ENCODE assay signal across 8 mouse cellular contexts in the genomic region with DNA sequence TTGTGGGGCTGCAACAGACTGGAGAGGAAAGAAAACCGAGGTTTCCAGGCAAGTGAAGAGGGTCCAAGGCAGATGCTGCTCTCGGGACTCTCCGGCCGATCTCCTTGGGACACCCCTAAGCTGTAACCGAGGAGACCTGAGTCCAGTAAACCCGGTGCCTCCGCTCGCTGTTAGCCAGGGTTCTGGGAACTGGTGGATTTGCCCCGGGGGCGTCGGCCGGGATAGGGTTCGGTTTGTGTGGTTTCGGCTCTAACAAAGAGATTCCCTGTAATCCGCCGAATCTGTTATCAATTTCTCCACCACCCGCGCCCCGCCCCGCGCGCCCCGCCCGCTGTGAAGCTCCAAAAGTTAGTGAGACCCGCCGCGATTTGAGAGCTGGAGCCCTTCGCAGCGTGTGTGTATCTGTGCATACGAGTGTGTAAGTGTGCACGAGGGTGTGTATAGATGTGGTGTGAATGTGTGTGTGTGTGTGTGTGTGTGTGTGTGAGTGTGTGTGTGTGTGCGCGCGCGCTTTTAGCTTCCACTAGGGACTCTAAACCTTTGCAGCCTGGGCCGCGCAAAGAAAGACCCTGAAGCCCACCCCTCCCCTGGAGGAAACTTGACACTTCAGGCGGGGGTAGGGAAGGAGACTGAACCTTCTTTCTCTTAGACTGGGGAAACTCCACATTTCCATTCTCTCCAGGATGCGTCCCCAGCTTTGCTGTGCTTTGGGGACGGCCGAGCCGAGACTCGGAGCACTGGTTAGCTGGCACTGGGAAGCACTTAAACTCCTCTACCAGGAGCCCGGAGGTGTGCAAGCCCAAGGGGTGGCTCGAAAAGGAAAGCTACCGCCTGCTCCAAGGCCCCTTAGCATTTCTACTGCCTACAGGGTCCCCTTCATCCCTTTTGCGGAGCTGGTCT. TPM values are rescaled to one million over a fixed set of nuclear protein-coding genes. Genes with fewer than 3 reads are reported as not detected.
DNase-seq lines count a peak whose midpoint lies in the region; ATAC-seq lines count a peak whose summit lies in the region.

No protein-coding gene starts in this region.

- peak overlapping the region; percentile 34 for H3K4me3 ChIP-seq in forebrain, embryonic 14.5 days (ENCODE audit: low read depth, low read length)
- H3K4me3 ChIP-seq in intestine, embryonic 14.5 days (ENCODE audit: low read depth, low read length) = peak overlapping the region; percentile 82
- H3K4me3 ChIP-seq in midbrain, embryonic 14.5 days (replicated peaks; ENCODE audit: low read depth, low read length) = peak overlapping the region; percentile 57

- H3K36me3 ChIP-seq in forebrain, embryonic 14.5 days (ENCODE audit: control insufficient read depth, insufficient read depth, low read length) = no peaks in the 10 kb centered on the region
- H3K36me3 ChIP-seq in intestine, embryonic 14.5 days (ENCODE audit: control insufficient read depth, insufficient read depth, low read length) = peaks cover 20% of the 10 kb centered on the region
- H3K36me3 ChIP-seq in midbrain, embryonic 14.5 days (ENCODE audit: control insufficient read depth, insufficient read depth, low read length) = no peaks in the 10 kb centered on the region

- peak overlapping the region; percentile 63 for H3K9ac ChIP-seq in forebrain, embryonic 14.5 days (ENCODE audit: low read length)
- H3K9ac ChIP-seq in intestine, embryonic 14.5 days (ENCODE audit: low read length) = peak overlapping the region; percentile 91
- H3K9ac ChIP-seq in midbrain, embryonic 14.5 days (replicated peaks; ENCODE audit: low read length) = peak overlapping the region; percentile 46

- H3K27me3 ChIP-seq in forebrain, embryonic 14.5 days (replicated peaks; ENCODE audit: control insufficient read depth, insufficient read depth, low read length) = peaks cover 39% of the 10 kb centered on the region
- H3K27me3 ChIP-seq in intestine, embryonic 14.5 days (replicated peaks; ENCODE audit: control insufficient read depth, insufficient read depth, low read length) = peaks cover 16% of the 10 kb centered on the region
- peaks cover 56% of the 10 kb centered on the region for H3K27me3 ChIP-seq in midbrain, embryonic 14.5 days (ENCODE audit: control insufficient read depth, insufficient read depth, low read length)

- DNase-seq in layer of hippocampus, postnatal 14 days (ENCODE audit: low spot score in 2 of 2) = peak; percentile 34 to 40
- no peak for DNase-seq in layer of hippocampus, adult 9-11 months
- peak; percentile 36 for DNase-seq in adrenal gland, postnatal 25 days
- peak; percentile 44 for DNase-seq in forebrain, embryonic 14.5 days (ENCODE audit: low spot score)
- peak; percentile 86 for DNase-seq in intestine, embryonic 14.5 days (ENCODE audit: low spot score)
- DNase-seq in midbrain, embryonic 14.5 days = peak; percentile 56
- DNase-seq in spleen, adult 18-20 months = no peak
- no peak for DNase-seq in thymus, postnatal 36 days

- H3K9me3 ChIP-seq in forebrain, embryonic 14.5 days (replicated peaks; ENCODE audit: control insufficient read depth, low read length) = no peaks in the 10 kb centered on the region
- H3K9me3 ChIP-seq in intestine, embryonic 14.5 days (ENCODE audit: control insufficient read depth, low read length) = no peaks in the 10 kb centered on the region
- no peaks in the 10 kb centered on the region for H3K9me3 ChIP-seq in midbrain, embryonic 14.5 days (ENCODE audit: control insufficient read depth, low read length)

- ATAC-seq in forebrain, embryonic 14.5 days = no peak; the same call in 1 of the 2 replicates
- ATAC-seq in intestine, embryonic 14.5 days (replicated peaks; ENCODE audit: low FRiP score, low TSS enrichment, low read depth) = no peak
- no peak for ATAC-seq in midbrain, embryonic 14.5 days (ENCODE audit: low FRiP score, low TSS enrichment)

- H3K4me1 ChIP-seq in forebrain, embryonic 14.5 days (ENCODE audit: control insufficient read depth, insufficient read depth, low read length) = peaks cover 33% of the 10 kb centered on the region; the same call in 1 of the 2 replicates
- H3K4me1 ChIP-seq in intestine, embryonic 14.5 days (replicated peaks; ENCODE audit: control insufficient read depth, insufficient read depth, low read length) = peaks cover 2% of the 10 kb centered on the region; the same call in 1 of the 2 replicates
- peaks cover 35% of the 10 kb centered on the region for H3K4me1 ChIP-seq in midbrain, embryonic 14.5 days (ENCODE audit: control insufficient read depth, insufficient read depth, low read length)

- peak overlapping the region; percentile 93 for H3K4me2 ChIP-seq in forebrain, embryonic 14.5 days (ENCODE audit: low read length)
- H3K4me2 ChIP-seq in intestine, embryonic 14.5 days (ENCODE audit: low read length) = peak overlapping the region; percentile 64
- H3K4me2 ChIP-seq in midbrain, embryonic 14.5 days (ENCODE audit: low read length) = peak overlapping the region; percentile 94

- H3K27ac ChIP-seq in forebrain, embryonic 14.5 days (ENCODE audit: low read depth, low read length) = peak overlapping the region; percentile 33; the same call in 1 of the 2 replicates
- peak overlapping the region; percentile 98 for H3K27ac ChIP-seq in intestine, embryonic 14.5 days (ENCODE audit: low read depth)
- H3K27ac ChIP-seq in midbrain, embryonic 14.5 days (replicated peaks; ENCODE audit: low read depth, low read length) = peak overlapping the region; percentile 52

- WGBS in forebrain, embryonic 14.5 days = under 1% methylated on average over 47 of the region's 47 CpGs
- WGBS in intestine, embryonic 14.5 days = 2% methylated on average over 47 of the region's 47 CpGs
- WGBS in midbrain, embryonic 14.5 days = under 1% methylated on average over 47 of the region's 47 CpGs

RNA-seq across cellular contexts. Expression of a gene that starts 5.1 kb away (rescaled TPM):
- total RNA-seq in layer of hippocampus, postnatal 14 days (2021) = 10 to 100 TPM; 15.7 to 16.9 TPM
- total RNA-seq in adrenal gland, postnatal 25 days (2021) = 42.5 and 48.3 TPM in 2 replicates
- polyA plus RNA-seq in forebrain, embryonic 14.5 days (2014; fragmentation: Nextera tagmentation; extraction: Ambion mirVana) = 12.5 and 14.1 TPM in 2 replicates
- polyA plus RNA-seq in intestine, embryonic 14.5 days (2014; fragmentation: Nextera tagmentation; extraction: Ambion mirVana) = 37.0 and 49.8 TPM in 2 replicates
- 12.1 and 17.3 TPM in 2 replicates for polyA plus RNA-seq in midbrain, embryonic 14.5 days (2014; fragmentation: Nextera tagmentation; extraction: Ambion mirVana)

Comparison
In these comparisons a context has a peak if more than half of its experiments do, and no peak if none do; other contexts are left out.
1. DNase-seq: peak in layer of hippocampus, postnatal 14 days (2 of 2), adrenal gland, postnatal 25 days (single experiment), forebrain, embryonic 14.5 days (single experiment), intestine, embryonic 14.5 days (single experiment) and midbrain, embryonic 14.5 days (single experiment); none in layer of hippocampus, adult 9-11 months (single experiment), spleen, adult 18-20 months (0 of 2) and thymus, postnatal 36 days (0 of 2).
2. H3K27ac ChIP-seq: peak in every context shown above with its lines; median percentile 98 in intestine, embryonic 14.5 days; 52 in midbrain, embryonic 14.5 days; 33 in forebrain, embryonic 14.5 days.
3. Peak in every context shown above with its lines, with median percentiles within 50 percentile points of each other: H3K4me2 ChIP-seq, H3K4me3 ChIP-seq and H3K9ac ChIP-seq.